Mouse (Mus musculus) limb, embryonic 15.5 days (tissue): ENCODE results near the gene Hist1h2ae. TPM values are rescaled to one million over a fixed set of nuclear protein-coding genes. Genes with fewer than 3 reads are reported as not detected.
A peak's percentile ranks its signal among the peaks of the same experiment; 100 is the strongest.
"Not testable (repeated sequence)": the region's sequence is repeated elsewhere in the genome, so short reads cannot be mapped to it uniquely, and the experiment has no call there.

Experiments used
- ATAC-seq: fragments of 200-750 bp; cut with Nextera tagmentation; 2 replicates; pipeline ENCODE4 v1.8.0; 2017; ENCODE audit warnings: low read depth, moderate TSS enrichment; ENCODE audit not compliant: insufficient number of reproducible peaks, low FRiP score, low TSS enrichment
- H3K27ac ChIP-seq: fragments of 300-500 bp; sonication (generic); 2 replicates; pipeline ENCODE4 v1.5.1; 2015; ENCODE audit warnings: moderate library complexity, mild to moderate bottlenecking, inconsistent platforms
- H3K27me3 ChIP-seq: fragments of 300-500 bp; sonication (generic); 2 replicates; pipeline ENCODE4 v1.6.1; 2015; ENCODE audit warnings: inconsistent platforms
- H3K36me3 ChIP-seq: fragments of 300-500 bp; sonication (generic); 2 replicates; pipeline ENCODE4 v1.6.1; 2015; ENCODE audit warnings: inconsistent platforms
- H3K4me1 ChIP-seq: fragments of 300-500 bp; sonication (generic); 2 replicates; pipeline ENCODE4 v1.6.1; 2015; ENCODE audit warnings: inconsistent platforms
- H3K4me2 ChIP-seq: fragments of 300-500 bp; sonication (generic); 2 replicates; pipeline ENCODE4 v1.6.1; 2015; ENCODE audit warnings: mild to moderate bottlenecking, inconsistent platforms
- H3K4me3 ChIP-seq: fragments of 300-500 bp; sonication (generic); 2 replicates; pipeline ENCODE4 v1.5.1; 2015; ENCODE audit warnings: mild to moderate bottlenecking, inconsistent platforms
- H3K9ac ChIP-seq: fragments of 300-500 bp; sonication (generic); 2 replicates; pipeline ENCODE4 v1.6.1; 2015; ENCODE audit warnings: inconsistent platforms
- H3K9me3 ChIP-seq: fragments of 300-500 bp; sonication (generic); 2 replicates; pipeline ENCODE4 v1.6.1; 2016; ENCODE audit warnings: inconsistent platforms
- WGBS: fragments of 180-500 bp; shearing (Covaris S2); methylation state at CpG from one replicate; pipeline ENCODE4 v1.1.7; 2015; 5-methylcytosine and 5-hydroxymethylcytosine counted together
- polyA plus RNA-seq: library from polyadenylated mRNA; unstranded; fragments of >200 nt; fragmentation: Nextera tagmentation; extraction: Ambion mirVana; gene quantifications from 2 replicates; pipeline ENCODE4 v1.2.1, GENCODE M21; 2015

Gene Hist1h2ae
- polyA plus RNA-seq, 1 experiment from 2014 or later: 88.5 TPM

DNA sequence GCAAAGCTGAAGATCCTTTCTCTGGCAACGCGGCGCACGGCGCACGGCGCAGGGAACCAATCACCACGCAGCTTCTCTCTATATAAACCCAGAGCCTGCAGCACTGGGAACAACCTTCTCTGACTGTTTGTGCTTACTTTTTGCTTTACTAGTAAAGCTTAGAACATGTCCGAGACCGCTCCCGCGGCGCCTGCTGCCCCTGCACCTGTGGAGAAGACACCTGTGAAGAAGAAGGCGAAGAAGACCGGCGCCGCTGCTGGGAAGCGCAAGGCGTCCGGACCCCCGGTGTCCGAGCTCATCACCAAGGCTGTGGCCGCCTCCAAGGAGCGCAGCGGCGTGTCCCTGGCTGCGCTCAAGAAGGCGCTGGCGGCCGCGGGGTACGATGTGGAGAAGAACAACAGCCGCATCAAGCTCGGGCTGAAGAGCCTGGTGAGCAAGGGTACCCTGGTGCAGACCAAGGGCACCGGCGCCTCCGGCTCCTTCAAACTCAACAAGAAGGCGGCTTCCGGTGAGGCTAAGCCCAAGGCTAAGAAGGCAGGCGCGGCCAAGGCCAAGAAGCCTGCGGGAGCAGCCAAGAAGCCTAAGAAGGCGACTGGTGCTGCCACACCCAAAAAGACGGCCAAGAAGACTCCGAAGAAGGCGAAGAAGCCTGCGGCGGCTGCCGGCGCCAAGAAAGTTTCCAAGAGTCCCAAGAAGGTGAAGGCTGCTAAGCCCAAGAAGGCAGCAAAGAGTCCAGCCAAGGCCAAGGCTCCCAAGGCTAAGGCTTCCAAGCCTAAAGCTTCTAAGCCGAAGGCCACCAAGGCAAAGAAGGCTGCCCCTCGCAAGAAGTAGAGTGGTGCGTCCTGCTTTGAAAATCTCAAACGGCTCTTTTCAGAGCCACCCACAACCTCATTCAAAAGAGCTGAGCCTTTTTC lies 15.8 kb downstream of the Hist1h2ae start:
- peak overlapping the region; percentile 92 for H3K4me2 ChIP-seq
- peak overlapping the region; percentile 64 for H3K9ac ChIP-seq
- H3K36me3 ChIP-seq: no peaks in the 10 kb centered on the region
- under 1% methylated on average over 54 of the region's 54 CpGs for WGBS
- H3K9me3 ChIP-seq: no peaks in the 10 kb centered on the region
- peak overlapping the region; percentile 97 for H3K27ac ChIP-seq
- peak; percentile 88 for ATAC-seq
- H3K27me3 ChIP-seq: no peaks in the 10 kb centered on the region
- peak overlapping the region; percentile 56 for H3K4me3 ChIP-seq
- H3K4me1 ChIP-seq: peaks cover 20% of the 10 kb centered on the region

DNA sequence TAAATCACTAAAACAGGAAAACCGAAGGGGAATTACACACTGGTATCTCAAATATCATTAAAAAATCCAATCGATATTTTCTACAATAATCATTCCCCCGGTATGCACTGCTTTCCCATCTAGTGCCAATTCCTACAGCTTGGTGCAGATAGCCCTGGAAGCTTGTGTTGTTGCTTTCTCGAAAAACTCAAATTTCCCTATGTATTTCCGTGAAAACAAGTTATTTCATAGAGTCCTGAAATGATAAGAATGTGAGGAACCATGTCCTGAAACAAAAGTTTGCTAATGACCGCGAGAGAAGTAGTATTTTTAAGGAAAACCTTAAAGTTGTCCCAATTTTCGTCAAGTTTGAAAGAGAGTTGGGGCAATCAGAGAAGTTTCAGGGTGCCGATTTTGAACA lies 16.6 kb downstream of the Hist1h2ae start:
- Histone ChIP-seq H3K36me3 (no peaks in the 10 kb centered on the region), H3K9ac (0 out of 2 replicates have a peak overlapping the region, but pooled peaks have one; percentile 64), H3K4me2 (peak overlapping the region; percentile 92), H3K4me1 (peaks cover 20% of the 10 kb centered on the region), H3K9me3 (no peaks in the 10 kb centered on the region), H3K27me3 (no peaks in the 10 kb centered on the region), H3K27ac (peak overlapping the region; percentile 97), H3K4me3 (peak overlapping the region; percentile 56)
- WGBS: 17% methylated on average over 9 of the region's 9 CpGs
- no peak for ATAC-seq

DNA sequence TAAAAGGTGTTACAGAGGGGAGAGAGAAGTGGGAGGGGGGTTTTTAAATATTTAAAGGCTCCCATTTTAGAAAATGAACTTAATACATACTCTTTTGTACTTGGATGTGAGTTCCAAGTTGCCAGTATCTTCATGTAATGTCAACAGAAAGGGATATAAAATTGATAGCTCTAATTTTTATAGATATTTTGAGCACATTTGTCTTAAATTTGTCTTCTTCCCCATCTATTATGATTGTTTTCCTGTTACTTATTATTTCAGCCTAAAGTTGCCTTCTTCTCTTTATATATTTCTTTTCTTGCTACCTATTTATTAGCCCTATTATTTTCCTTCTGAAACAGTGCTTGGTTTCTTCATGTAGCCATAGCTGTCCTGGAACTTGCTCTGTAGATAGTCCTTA lies 18.1 kb downstream of the Hist1h2ae start, which contains the start of gene Hist1h1d:
Hist1h1d (plus strand) TSS at position 301 of the 400 bp plus-strand sequence.
- no peaks in the 10 kb centered on the region for H3K27me3 ChIP-seq
- H3K4me3 ChIP-seq: no peak within 1 kb of the TSS
- no peak within 1 kb of the TSS for H3K9ac ChIP-seq
- no peak for ATAC-seq
- H3K27ac ChIP-seq: peak within 1 kb of the TSS; percentile 97
- peaks cover 20% of the 10 kb centered on the region for H3K4me1 ChIP-seq
- H3K4me2 ChIP-seq: peak within 1 kb of the TSS; percentile 62
- H3K9me3 ChIP-seq: no peaks in the 10 kb centered on the region
- H3K36me3 ChIP-seq: no peaks in the 10 kb centered on the region

DNA sequence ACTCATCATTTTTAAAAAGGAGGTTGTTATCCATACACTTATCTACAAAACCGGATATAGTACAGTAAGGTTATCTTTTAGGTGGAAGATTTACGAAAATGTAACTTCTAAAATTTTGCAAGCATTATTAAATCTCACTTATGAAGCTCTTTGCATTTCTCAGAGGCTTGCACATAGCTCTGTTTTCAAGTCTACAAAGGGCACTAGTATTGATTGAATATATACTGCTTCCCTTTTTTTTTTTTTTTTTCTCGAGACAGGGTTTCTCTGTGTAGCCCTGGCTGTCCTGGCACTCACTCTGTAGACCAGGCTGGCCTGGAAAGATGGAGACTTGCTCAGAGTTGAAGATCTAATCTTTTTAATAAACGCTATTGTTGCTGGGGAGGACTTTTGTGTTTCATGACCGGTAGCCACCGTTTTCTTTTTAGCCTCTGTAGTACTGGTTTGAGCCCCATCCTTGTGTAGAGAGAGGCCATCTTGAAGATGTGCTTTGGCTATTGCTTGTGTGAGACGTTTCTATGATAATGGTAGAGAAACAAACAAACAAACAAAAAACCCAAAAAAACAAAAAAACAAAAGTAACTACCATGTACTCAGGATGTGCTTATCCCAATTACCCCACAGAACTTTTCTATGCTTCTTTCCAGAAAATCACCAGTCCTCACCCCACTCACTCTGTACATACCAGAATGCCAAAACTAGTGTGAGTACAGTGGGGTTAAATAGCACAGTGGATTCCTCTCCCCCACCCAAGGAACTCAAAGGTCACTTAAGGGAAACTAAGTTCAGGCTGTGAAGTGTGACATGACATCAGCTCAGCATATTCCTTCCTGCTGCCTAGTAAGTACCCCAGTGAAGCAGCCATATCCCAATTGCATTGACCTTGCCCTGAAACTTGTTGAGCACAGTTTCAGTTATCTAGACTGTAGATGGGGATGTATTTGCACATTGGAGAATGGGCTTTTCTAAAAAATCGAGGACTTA lies 18.8 kb downstream of the Hist1h2ae start:
- no peaks in the 10 kb centered on the region for H3K36me3 ChIP-seq
- H3K27me3 ChIP-seq: no peaks in the 10 kb centered on the region
- H3K4me1 ChIP-seq: peaks cover 20% of the 10 kb centered on the region
- H3K4me2 ChIP-seq: peak overlapping the region; percentile 62
- H3K4me3 ChIP-seq: peak overlapping the region; percentile 46; the same call in 1 of the 2 replicates
- peak overlapping the region; percentile 92 for H3K27ac ChIP-seq
- H3K9ac ChIP-seq: no peak overlapping the region
- no peaks in the 10 kb centered on the region for H3K9me3 ChIP-seq
- WGBS: 54% methylated on average over 8 of the region's 8 CpGs
- no peak for ATAC-seq

DNA sequence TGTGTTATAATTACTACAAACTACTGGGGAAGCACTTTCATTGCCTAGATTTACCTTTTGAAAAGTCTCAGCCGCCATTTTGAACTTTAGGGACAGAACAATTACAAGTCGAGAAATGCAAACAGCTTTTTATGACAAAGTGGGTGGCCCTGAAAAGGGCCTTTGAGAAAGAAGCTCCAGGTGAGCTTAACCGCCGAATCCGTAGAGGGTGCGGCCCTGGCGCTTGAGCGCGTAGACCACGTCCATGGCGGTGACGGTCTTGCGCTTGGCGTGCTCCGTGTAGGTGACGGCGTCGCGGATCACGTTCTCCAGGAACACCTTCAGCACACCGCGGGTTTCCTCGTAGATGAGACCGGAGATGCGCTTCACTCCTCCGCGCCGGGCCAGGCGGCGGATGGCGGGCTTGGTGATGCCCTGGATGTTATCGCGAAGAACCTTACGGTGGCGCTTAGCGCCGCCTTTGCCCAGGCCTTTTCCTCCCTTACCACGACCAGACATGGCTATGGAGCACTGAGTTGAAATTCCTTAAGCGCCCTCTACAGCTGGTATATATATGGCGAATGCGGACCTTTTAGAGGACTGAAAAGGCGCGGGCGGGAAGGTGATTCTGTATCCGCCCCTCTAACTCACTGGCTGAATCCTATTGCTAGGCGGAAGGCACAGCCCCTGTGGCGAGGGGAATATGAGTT lies 19.7 kb downstream of the Hist1h2ae start, which contains the start of gene Hist1h4f:
Hist1h4f (minus strand) TSS at position 503 of the 689 bp plus-strand sequence.
- under 1% methylated on average over 47 of the region's 47 CpGs for WGBS
- peaks cover 20% of the 10 kb centered on the region for H3K4me1 ChIP-seq
- not testable (repeated sequence) for H3K36me3 ChIP-seq, H3K27me3 ChIP-seq, H3K9me3 ChIP-seq
- ATAC-seq: peak; percentile 80
- H3K4me3 ChIP-seq: peak within 1 kb of the TSS; percentile 46
- 0 out of 2 replicates have a peak within 1 kb of the TSS, but pooled peaks have one; percentile 21 for H3K9ac ChIP-seq
- H3K4me2 ChIP-seq: peak within 1 kb of the TSS; percentile 62
- H3K27ac ChIP-seq: peak within 1 kb of the TSS; percentile 92

DNA sequence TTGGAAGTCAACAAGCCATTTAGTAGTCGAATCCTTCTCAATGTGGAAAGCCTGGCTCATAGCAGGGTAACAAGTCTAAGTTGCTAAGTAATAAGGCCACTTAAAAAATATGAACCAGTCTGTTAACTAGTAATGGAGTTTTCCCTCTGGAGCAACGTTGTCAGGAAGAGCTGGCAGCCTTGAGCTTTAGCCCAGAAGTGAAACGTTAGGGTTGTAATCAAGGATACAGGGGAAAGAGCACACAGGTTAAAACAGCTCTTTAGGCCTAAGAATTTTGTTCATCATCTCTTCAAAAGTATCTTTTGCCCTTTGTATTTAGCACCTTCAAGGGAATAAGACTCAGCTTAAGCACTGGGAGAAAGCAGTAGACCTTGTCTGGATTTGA lies 20.3 kb downstream of the Hist1h2ae start:
- no peaks in the 10 kb centered on the region for H3K36me3 ChIP-seq
- WGBS: 2% methylated on average over 3 of the region's 3 CpGs
- H3K27me3 ChIP-seq: no peaks in the 10 kb centered on the region
- 0 out of 2 replicates have a peak overlapping the region, but pooled peaks have one; percentile 21 for H3K9ac ChIP-seq
- peak overlapping the region; percentile 46 for H3K4me3 ChIP-seq
- peaks cover 20% of the 10 kb centered on the region for H3K4me1 ChIP-seq
- no peaks in the 10 kb centered on the region for H3K9me3 ChIP-seq
- peak overlapping the region; percentile 62 for H3K4me2 ChIP-seq
- peak overlapping the region; percentile 92 for H3K27ac ChIP-seq
- no peak for ATAC-seq

DNA sequence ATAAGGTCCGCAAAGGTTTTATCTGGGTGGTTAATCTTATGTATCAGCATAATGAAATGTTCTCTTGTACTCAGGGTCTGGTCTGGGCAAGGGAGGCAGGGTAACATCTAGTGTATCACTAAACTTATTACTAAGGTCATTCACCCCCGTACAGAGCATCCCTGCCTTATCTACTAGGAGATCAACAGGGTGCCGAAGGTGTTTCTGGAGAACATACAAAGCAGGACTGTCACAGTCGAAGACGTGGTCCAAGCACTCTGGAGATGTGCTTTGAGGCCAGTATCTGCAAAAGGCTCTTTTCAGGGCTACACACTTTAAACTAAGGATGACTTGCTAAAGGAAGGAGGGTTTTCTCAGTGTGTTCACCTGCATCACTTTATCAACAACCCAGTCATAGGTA lies 24.3 kb downstream of the Hist1h2ae start:
- Histone ChIP-seq H3K36me3 (no peaks in the 10 kb centered on the region), H3K9ac (no peak overlapping the region), H3K27me3 (no peaks in the 10 kb centered on the region), H3K27ac (no peak overlapping the region), H3K9me3 (no peaks in the 10 kb centered on the region), H3K4me2 (no peak overlapping the region), H3K4me1 (peaks cover 9% of the 10 kb centered on the region; the same call in 1 of the 2 replicates), H3K4me3 (no peak overlapping the region)
- WGBS: 76% methylated on average over 5 of the region's 5 CpGs
- no peak for ATAC-seq

DNA sequence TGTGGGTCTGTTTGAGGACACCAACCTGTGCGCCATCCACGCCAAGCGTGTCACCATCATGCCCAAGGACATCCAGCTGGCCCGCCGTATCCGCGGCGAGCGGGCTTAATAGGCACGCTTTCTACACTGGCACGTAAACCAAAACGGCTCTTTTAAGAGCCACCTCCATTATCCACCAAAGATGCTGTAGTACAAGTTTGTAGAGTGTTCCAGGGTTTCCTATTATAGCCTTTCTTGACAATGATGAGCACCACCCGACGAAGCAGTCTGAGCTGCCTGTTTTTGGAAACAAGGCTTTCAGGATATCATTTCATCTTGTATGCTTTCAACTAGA lies 26.3 kb downstream of the Hist1h2ae start:
- H3K9ac ChIP-seq, H3K9me3 ChIP-seq, ATAC-seq, H3K4me1 ChIP-seq, H3K36me3 ChIP-seq, H3K27me3 ChIP-seq: not testable (repeated sequence)
- WGBS: under 1% methylated on average over 14 of the region's 14 CpGs
- Histone ChIP-seq H3K27ac (peak overlapping the region; percentile 92; the same call in 1 of the 2 replicates), H3K4me3 (peak overlapping the region; percentile 51), H3K4me2 (peak overlapping the region; percentile 57)

DNA sequence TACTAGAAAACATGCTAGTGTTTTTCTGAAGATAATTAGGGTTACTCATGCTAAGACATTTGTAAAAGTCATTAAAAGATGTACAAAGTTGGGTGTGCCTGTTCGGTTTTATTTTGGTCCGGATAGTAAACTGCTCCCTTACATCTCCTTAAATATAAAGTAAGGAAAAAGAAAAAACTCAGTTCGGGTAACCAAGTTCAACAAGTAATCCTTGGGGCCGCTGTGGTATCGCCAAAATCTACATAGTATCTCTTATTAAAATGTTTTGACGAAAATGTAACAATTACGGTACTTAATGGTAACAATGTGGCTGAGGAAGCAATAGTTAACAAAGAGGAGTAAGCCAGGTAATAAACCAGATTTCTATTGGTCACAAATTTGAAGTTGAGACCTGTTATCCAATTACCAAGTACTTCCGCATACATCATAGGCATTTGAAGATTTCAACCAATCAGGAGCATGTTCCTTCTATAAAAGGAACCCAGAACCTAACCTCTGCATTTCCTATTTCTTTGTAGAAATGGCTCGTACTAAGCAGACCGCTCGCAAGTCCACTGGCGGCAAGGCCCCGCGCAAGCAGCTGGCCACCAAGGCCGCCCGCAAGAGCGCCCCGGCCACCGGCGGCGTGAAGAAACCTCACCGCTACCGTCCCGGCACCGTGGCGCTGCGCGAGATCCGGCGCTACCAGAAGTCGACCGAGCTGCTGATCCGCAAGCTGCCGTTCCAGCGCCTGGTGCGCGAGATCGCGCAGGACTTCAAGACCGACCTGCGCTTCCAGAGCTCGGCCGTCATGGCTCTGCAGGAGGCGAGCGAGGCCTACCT lies 26.8 kb downstream of the Hist1h2ae start, which contains the start of gene Hist1h3f:
Hist1h3f (plus strand) TSS at position 88 of the 822 bp plus-strand sequence.
- peak; percentile 89 for ATAC-seq
- H3K4me2 ChIP-seq: peak within 1 kb of the TSS; percentile 57
- WGBS: under 1% methylated on average over 36 of the region's 45 CpGs

DNA sequence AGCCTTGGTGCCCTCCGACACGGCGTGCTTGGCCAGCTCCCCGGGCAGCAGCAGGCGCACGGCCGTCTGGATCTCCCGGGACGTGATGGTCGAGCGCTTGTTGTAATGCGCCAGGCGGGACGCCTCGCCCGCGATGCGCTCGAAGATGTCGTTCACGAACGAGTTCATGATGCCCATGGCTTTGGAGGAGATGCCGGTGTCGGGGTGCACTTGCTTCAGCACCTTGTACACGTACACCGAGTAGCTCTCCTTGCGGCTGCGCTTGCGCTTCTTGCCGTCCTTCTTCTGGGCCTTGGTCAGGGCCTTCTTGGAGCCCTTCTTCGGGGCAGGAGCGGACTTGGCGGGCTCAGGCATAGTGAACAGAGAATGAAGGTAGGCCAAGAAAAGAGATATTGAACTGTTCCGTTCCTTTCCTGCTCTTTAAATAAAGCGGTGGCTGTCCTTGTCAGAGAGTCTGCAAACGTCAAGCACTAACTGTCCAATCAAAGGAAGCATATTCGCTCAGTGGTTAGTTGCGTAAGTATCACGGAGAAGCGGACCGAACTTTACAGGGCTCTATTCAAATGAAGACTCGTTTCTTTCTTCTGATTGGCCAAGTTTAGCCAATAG lies 27.9 kb downstream of the Hist1h2ae start, which contains the start of gene Hist1h2bh:
Hist1h2bh (minus strand) TSS at position 394 of the 609 bp plus-strand sequence.
- H3K9ac ChIP-seq: peak within 1 kb of the TSS; percentile 37
- peak within 1 kb of the TSS; percentile 92 for H3K27ac ChIP-seq
- peak within 1 kb of the TSS; percentile 57 for H3K4me2 ChIP-seq
- ATAC-seq: peak; percentile 95
- WGBS: under 1% methylated on average over 39 of the region's 42 CpGs
- H3K4me3 ChIP-seq: peak within 1 kb of the TSS; percentile 51
- not testable (repeated sequence) for H3K9me3 ChIP-seq, H3K36me3 ChIP-seq, H3K4me1 ChIP-seq, H3K27me3 ChIP-seq

More for the DNA sequence above, 26.8 kb downstream of the Hist1h2ae start, which contains the start of gene Hist1h3f:
- Histone ChIP-seq H3K4me1 (peaks cover 4% of the 10 kb centered on the region; the same call in 1 of the 2 replicates), H3K27ac (peak within 1 kb of the TSS; percentile 92), H3K9me3 (no peaks in the 10 kb centered on the region), H3K9ac (peak within 1 kb of the TSS; percentile 37), H3K4me3 (peak within 1 kb of the TSS; percentile 51), H3K36me3 (no peaks in the 10 kb centered on the region), H3K27me3 (no peaks in the 10 kb centered on the region)
